Mouse (Mus musculus): ENCODE results near the gene Thbs2. TPM values are rescaled to one million over a fixed set of nuclear protein-coding genes. Genes with fewer than 3 reads are reported as not detected.

Gene Thbs2
- total RNA-seq, 2 experiments from 2014 or later: 4.2 to 4.6 TPM

DNA sequence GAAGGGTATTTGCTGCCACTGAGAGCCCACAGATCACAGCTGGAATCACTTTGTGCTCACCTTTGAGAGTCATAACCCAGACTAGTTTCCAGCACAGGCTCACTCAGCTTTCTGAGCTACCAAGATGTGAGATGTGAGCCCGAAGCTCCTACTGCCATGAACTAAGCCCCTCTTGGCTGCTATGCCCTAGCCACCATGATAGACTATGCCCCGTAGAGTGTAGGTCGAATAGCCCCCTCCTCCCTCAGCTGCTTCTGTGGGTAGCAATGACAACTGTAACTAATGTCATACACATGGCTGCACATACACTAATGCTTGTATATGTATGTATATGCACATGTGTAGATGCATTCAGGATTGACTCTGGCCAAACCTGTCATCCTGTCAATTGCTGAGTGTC is 20.3 kb upstream of the Thbs2 start:
- no peak for TF ChIP-seq CTCF (IDR thresholded peaks at IDR 0.05)
- H3K27ac ChIP-seq: no peak overlapping the region

DNA sequence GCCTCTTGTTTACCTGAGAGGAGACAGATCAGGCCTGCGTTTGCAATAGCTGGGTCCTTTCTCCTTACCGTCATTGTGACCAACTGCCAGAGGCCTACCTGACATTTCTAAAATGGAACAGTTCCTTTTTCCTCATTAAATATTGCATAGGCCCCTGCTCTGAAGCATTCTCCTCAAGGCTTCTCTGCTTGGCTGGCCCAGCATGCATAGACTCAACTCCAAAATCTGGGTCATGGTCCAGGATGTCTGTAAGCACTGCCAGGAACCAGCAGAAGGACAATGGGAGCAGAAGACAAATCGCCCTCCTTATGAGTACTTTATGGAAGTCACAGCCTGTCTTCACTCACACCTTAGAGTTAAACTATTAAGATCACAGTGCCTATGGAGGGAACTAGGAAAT is 17.7 kb upstream of the Thbs2 start:
- intact Hi-C loops (cut with DNase I): no loop called here
- H3K27ac ChIP-seq: no peak overlapping the region
- H3K4me3 ChIP-seq: no peak overlapping the region
- DNase-seq (ENCODE audit: extremely low spot score in 1 of 2, low spot score in 2 of 2): no peak
- no peak for TF ChIP-seq CTCF (IDR thresholded peaks at IDR 0.05)

More for the DNA sequence above, 20.3 kb upstream of the Thbs2 start:
- H3K4me3 ChIP-seq: no peak overlapping the region
- no peak for DNase-seq (ENCODE audit: extremely low spot score in 1 of 2, low spot score in 2 of 2)
- intact Hi-C loops (cut with DNase I): no loop called here

DNA sequence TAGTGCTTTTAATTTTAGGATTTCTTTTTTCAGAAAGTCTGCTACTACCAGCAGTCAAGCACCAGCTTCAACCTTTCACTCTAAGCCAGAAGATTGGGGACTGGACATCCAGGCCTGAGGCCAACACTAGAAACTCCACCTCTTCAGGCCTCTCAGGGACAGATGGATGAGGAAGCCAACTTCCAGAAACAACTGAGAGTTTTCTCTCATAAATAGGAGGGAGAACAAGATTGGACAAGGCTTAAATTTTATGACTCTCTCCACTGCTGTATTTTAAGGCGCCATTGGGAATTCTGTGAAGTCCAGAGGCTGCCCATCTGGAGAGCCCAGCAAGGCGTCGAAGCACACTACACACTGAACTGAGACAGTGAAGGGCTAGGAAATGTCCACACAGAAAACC is 17.0 kb upstream of the Thbs2 start:
- no peak for TF ChIP-seq CTCF (IDR thresholded peaks at IDR 0.05)
- no peak overlapping the region for H3K27ac ChIP-seq
- intact Hi-C loops (cut with DNase I): no loop called here
- DNase-seq (ENCODE audit: extremely low spot score in 1 of 2, low spot score in 2 of 2): no peak
- no peak overlapping the region for H3K4me3 ChIP-seq

DNA sequence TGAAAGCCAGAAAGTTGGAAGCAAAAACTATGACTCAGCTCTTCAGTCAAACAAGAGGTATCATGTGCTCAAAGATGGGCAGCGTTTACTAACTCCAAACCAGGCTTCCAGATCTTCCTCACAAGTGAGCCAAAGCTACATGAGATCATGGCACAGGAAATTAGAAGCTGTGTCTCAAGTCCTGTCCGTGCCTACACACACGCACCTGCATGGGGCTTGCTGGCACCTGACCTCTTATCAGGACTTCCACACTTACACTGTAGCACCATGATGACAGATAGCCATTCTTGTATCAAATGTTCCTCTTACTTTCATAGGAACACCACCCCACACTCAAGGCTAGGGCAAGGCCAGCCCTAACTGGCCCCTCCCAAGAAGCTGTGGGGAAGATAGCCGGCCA is 12.0 kb upstream of the Thbs2 start:
- H3K4me3 ChIP-seq: no peak overlapping the region
- no peak for DNase-seq (ENCODE audit: extremely low spot score in 1 of 2, low spot score in 2 of 2)
- no peak for TF ChIP-seq CTCF (IDR thresholded peaks at IDR 0.05)
- intact Hi-C loops (cut with DNase I): loop anchor here (2.0 kb wide), 1 partner anchor 47 kb away; no protein-coding TSS in a partner anchor
- H3K27ac ChIP-seq: no peak overlapping the region

DNA sequence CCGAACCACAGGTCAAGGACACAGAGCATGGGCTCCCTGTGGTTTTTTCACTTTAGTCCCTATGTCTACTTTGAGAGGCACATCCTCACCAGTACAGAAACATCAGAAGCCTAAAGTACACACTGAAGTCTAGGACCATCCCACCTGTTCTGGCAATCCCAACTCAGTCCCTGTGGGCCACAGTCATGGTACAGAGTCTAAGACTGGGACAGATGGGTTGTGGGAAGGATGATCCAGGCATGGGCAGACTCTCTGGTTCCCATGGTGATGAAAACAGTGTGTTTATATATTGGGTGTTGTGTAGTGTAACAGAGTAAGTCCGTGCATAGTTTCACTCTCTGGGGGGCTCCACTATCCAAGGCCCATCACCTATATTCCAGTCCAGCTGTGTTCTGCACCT is 11.4 kb upstream of the Thbs2 start:
- TF ChIP-seq CTCF (IDR thresholded peaks at IDR 0.05): no peak
- H3K4me3 ChIP-seq: no peak overlapping the region
- H3K27ac ChIP-seq: no peak overlapping the region
- intact Hi-C loops (cut with DNase I): no loop called here
- no peak for DNase-seq (ENCODE audit: extremely low spot score in 1 of 2, low spot score in 2 of 2)

DNA sequence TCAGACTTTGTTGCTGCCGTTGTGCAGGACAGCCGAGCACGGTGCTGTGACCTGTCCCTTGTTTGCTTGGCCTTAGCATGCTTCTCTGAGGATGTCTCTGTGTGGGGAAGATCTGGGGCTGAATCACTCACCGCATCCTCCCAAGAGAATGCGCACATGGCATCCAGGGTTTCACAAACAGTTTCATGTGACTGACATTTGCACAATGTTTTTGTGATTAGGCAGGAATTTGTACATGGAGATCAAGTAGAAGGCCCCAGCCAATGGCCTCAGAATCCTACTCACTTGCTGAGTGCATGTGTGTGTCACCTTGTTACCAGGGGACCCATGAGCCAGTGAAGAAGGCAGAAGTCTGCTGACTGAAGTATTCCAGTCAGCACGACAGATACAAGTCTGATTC is 9.7 kb upstream of the Thbs2 start:
- DNase-seq (ENCODE audit: extremely low spot score in 1 of 2, low spot score in 2 of 2): no peak
- Histone ChIP-seq H3K4me3 (no peak overlapping the region), H3K27ac (no peak overlapping the region)
- TF ChIP-seq CTCF (IDR thresholded peaks at IDR 0.05): no peak
- intact Hi-C loops (cut with DNase I): no loop called here

DNA sequence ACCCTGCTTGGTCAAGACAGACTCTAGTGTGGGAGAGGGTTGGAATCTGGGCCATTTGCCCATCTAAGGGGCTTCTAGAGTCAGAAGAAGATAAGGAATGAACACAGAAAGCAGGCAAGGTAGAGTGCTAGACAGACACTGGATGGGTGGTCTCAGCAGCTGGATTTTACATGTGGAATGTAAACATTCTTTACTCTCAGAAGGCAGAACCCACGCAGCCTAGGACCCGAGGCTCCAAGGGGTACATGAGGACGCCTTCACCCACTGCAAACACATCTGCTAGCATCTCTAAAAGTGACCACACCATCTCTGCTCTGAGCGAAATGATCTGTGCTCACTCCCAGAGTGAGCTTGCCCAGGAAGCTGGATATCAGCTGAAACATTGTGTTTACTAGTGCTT is 9.2 kb upstream of the Thbs2 start:
- no peak overlapping the region for H3K4me3 ChIP-seq
- DNase-seq (ENCODE audit: extremely low spot score in 1 of 2, low spot score in 2 of 2): no peak
- H3K27ac ChIP-seq: no peak overlapping the region
- no peak for TF ChIP-seq CTCF (IDR thresholded peaks at IDR 0.05)
- intact Hi-C loops (cut with DNase I): no loop called here

DNA sequence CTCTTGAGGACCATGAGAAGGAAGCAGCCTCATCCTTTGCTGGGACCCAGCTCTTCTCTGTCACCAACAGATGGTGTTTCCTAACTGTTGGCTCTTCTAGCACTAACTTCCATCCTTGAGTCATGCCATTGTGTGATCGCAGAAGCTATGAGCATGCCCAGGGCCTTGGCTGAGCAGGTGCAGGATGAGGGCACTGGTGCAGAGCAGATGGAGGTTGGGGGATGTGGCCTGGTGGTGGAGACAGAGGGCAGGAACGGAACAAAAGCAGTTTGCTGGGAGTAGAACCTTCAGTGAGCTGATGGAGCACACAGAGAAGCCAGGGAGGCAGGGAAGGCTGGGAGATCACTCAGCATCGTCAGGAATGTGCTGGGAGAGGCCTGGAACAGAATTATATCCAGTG is 8.7 kb upstream of the Thbs2 start:
- DNase-seq (ENCODE audit: extremely low spot score in 1 of 2, low spot score in 2 of 2): peak in 1 of 2 experiments; percentile 27
- H3K27ac ChIP-seq: no peak overlapping the region
- no peak; the same call in 1 of the 2 replicates for TF ChIP-seq CTCF (IDR thresholded peaks at IDR 0.05)
- intact Hi-C loops (cut with DNase I): no loop called here
- H3K4me3 ChIP-seq: no peak overlapping the region

- Histone ChIP-seq H3K4me3 (no peak overlapping the region), H3K27ac (no peak overlapping the region)
- DNase-seq (ENCODE audit: extremely low spot score in 1 of 2, low spot score in 2 of 2): no peak
- intact Hi-C loops (cut with DNase I): no loop called here
- no peak for TF ChIP-seq CTCF (IDR thresholded peaks at IDR 0.05)
Measured at GRCm38 (mm10) chr17:14701891-14702290, 7.9 kb upstream of the Thbs2 start.

GRCm38 (mm10) chr17:14700204-14700603 is 6.2 kb upstream of the Thbs2 start:
- Histone ChIP-seq H3K4me3 (no peak overlapping the region), H3K27ac (no peak overlapping the region)
- no peak for DNase-seq (ENCODE audit: extremely low spot score in 1 of 2, low spot score in 2 of 2)
- intact Hi-C loops (cut with DNase I): no loop called here
- no peak for TF ChIP-seq CTCF (IDR thresholded peaks at IDR 0.05)

DNA sequence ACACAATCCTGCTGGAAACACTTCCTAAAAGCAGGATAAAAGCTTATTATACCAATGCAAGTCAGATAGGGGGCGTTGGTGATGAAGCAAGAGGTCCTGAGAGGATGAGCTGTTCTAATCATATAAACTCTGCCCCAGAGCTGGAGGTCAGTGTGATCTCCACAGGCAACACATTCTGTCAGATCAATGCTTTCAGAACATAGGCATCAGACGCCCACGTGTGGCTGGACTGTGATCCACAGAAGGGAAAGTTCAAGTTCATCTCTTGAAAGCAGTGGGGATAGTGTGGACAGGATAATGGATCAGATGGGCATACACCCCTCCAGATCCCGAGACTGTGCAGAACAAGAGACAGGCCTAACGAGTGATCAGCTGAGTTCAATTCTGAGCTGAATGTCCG is 4.2 kb upstream of the Thbs2 start:
- intact Hi-C loops (cut with DNase I): no loop called here
- no peak overlapping the region for H3K27ac ChIP-seq
- no peak; the same call in none of the 2 replicates for TF ChIP-seq CTCF (IDR thresholded peaks at IDR 0.05)
- DNase-seq (ENCODE audit: extremely low spot score in 1 of 2, low spot score in 2 of 2): no peak
- H3K4me3 ChIP-seq: no peak overlapping the region

DNA sequence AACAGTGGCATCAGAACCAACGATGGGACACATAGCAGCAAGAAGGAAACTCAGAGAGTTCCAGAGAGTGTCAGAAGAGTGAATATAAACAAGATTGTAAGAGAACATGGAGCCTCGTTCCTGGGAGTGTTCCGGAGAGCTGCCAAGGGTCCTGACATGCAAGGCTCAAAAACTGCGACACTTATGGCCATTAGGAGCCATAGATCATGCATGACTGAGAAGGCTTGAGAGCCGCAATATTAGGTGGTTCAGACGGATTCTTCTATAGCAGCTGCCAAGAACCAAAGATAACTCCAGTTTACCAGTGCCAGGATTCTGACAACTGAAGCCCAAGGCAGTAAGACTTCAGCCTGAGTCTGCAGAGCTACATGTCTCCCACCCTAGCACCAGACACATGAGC is 3.1 kb upstream of the Thbs2 start:
- no peak for TF ChIP-seq CTCF (IDR thresholded peaks at IDR 0.05)

DNA sequence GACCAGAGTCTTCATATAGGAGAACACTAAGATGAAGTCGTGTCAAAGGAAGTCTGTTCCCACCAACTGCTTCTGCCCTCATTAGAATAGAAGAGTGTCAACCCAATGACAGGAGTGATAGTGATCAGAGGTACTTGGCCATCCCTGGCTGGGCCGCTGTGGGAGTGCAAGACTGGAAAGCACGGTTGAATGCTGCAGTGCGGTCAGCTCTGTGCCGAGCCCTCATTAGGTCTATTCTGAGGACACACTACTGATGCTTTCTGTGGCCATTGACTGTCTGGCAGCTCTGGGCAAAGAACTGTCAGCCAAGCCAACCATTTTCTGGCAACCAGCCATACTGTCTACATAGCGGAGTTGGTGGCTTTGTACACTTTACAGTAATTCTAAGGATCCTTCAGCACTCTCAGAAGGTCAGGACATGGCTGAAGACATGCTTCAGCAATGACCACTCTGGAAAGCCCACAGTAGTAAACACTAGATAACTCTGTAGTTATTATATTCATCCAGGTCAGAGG is 2.3 kb upstream of the Thbs2 start:
- TF ChIP-seq CTCF (IDR thresholded peaks at IDR 0.05): no peak
- intact Hi-C loops (cut with DNase I): no loop called here
- DNase-seq (ENCODE audit: extremely low spot score in 1 of 2, low spot score in 2 of 2): no peak

More for the DNA sequence above, 3.1 kb upstream of the Thbs2 start:
- no peak overlapping the region for H3K27ac ChIP-seq
- DNase-seq (ENCODE audit: extremely low spot score in 1 of 2, low spot score in 2 of 2): no peak
- H3K4me3 ChIP-seq: no peak overlapping the region
- intact Hi-C loops (cut with DNase I): no loop called here

More for the DNA sequence above, 2.3 kb upstream of the Thbs2 start:
- no peak overlapping the region for H3K27ac ChIP-seq
- no peak overlapping the region for H3K4me3 ChIP-seq

Measured in left cerebral cortex, adult 2 months (tissue).